Mouse (Mus musculus): Measurements from ENCODE around the gene Prkar2a.
"Not testable (repeated sequence)": the region's sequence is repeated elsewhere in the genome, so short reads cannot be mapped to it uniquely, and the experiment has no call there.

Gene Prkar2a

DNA sequence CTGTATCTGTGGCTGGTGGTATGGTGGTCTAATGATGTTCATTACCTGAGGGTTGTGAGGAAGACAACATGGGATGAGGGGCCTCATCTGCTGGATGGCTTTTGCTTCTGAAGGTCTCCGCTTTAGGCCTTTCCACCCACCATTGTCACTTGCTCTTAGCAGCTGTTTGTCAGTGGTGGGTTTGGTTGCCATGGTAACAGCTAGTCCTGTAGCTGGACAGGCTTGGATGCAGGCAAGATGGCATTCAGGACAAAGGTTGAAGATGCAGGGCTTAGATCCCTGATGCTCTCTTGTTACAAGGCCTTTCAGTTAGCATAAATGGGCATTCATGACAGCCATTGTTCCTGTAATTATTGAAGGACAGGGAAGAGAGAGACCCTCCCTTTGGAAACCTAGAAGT lies at the start of gene Prkar2a:
Prkar2a (plus strand) TSS at position 209 of the 400 bp plus-strand sequence.
- DNase-seq (ENCODE audit: low read depth, low spot score), result peak; percentile 36

DNA sequence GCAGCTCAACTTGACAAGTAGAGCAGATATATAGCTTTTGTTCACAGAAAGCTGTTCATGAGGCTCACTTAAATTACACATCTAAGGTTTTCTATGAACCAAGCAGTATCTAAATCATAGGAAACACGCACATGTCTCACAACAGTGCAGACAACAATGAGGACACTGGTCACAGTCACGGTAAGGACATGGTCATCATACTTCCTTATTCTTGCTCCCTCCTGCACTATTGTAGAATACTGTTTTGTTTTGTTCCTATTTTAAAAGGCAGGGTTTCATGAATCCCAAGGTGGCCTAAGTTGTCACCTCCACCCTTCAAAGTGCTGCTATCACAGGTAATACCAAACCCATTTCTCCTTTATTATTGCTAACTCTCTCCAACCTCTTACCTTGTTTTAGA lies 49.3 kb upstream of the Prkar2a start:
- no peak for DNase-seq (ENCODE audit: low read depth, low spot score)

DNA sequence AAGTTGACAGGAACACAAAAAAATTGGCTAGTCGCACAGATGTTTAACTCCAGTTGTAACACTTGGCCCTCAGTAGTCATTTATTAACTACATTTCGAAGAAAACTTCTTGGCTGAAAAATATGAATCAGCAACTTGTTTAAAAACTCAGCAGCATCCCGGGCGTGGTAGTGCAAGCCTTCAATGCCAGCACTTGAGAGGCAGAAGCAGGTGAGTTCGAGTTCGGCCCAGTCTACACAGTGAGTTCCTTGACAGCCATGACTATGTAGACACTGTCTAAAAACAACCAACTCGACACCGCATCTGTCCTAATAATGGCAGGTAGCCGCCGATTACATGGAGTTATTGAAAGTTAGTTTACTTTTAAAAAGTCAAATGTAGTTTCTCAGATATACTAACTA lies 40.9 kb upstream of the Prkar2a start:
- no peak for DNase-seq (ENCODE audit: low read depth, low spot score)

DNA sequence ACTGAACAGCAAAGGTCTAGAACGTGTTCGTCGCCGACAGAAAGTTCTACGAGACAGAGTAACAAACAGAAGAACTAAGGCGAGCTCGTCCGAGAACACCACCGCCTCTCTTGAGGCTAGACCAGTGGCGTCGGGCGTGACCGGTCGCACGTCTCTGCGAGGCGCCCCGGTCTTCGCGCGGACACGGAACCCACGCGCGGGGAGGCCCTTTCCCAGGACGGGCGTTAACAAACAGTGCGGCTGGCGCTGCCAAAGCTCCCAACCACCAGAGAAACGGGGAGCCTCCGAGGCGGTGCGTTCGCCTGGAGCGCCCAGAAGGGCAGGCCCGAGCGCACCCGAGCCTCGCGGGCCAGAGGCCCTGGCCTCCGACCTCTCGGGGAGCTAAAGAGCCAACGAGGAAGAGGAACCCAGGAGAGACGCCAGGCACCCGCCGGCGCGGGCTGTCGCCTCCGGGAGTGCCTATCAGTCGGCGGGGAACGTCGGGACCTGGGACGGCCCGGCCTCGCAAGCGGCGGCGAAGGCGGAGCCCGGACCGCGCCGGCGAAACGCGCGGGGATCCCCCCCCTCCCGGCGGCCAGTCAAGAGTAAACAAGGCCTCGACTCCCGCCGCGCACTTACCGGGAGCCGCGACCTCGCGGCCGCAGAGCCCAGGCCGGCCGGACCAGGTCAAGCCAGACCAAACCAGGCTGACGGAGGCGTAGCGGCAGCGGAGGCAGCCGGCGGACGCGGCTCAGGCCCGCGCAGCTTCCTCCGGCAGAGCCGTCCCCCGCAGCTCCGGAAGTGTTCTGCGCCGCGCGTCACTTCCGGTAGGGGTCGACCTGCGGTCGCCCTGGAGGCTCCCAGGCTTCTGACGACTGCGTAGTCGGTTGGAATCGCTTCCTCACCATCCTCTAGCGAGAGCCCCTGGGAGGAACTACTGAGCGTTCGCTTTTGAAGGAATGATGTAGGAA lies 40.2 kb upstream of the Prkar2a start, which contains the start of gene Arih2:
Arih2 (minus strand) TSS at position 776 of the 950 bp plus-strand sequence.
- DNase-seq (ENCODE audit: low read depth, low spot score), result peak; percentile 88

DNA sequence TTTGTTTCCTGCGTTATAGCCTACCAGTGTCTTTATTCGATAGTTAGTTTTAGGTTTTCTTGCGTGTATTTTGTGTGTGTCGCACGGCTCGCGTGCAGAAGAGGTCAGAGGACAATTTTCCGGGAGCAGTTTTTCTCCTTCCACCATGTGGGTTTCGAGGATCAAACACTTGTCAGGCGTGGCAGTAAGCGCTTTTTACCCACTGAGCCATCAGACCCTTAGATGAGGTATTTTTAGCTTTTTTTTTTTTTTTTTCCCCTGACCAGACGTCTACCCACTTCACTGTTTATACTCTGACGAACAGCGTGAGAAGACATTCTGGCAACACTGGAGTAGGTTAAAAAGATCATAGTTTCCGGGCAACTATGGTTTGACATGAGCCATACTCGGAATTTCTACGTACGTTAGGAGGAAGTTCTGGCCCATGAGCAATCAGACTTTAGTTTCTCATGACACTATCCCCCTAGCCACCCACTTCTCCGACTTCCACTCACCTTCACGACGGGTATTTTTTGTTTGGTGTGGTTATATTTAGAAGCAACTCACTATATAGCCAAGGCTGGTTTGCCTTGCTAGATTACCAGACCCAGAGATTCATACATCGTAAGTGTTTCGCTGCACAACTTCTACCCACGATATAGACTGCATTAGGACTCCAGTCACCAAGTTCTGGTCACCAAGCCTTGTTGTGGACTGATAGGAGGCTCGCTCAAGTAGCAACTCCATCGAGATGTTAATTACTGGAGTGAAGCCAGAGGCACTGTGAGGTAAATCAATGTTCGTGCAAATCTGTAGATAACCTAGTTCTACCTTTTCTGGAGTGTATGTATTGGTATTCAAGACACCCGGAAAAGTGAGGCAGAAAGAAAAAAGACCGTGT lies 39.3 kb upstream of the Prkar2a start:
- no peak for DNase-seq (ENCODE audit: low read depth, low spot score)

DNA sequence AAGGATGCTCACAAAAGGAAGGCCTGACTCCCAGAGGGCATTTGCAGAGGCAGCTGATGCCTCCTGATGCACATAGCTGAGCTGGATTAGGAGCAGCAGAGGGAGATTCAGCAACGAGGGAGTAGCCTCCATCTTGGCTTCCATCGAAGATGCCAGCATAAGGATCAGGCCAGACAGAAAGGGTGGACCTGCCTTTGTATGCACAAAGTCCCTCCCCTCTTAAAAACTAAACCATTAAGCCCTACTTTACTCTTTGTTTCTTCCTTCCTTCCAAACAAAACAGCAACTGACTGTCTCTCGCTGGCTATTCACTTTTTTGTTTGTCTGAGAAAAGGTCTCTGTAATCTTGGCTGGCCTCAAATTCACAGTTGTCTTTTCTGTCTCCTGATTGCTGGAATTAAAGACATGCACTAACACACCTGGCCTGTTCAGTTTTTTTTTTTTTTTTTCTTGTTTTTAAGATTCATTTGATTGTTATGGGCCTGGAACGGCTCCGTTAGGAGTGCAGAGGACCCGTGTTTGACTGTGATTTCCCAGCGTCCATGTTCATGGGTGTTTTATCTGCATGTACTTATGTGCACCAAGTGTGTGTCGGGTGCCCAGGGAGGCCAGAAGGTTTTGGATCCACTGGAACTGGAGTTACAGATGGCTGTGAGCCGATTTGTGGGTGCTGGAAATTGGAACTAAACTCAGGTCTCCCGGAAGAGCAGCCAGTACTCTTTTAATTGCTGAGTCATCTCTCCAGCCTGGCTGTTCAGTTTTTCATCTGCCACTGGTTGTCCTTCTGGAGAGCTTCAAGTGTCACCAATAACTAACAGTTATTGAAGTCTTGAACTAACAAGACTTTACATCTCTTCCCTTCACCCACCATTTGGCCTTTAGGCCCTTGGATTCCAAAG lies 34.3 kb upstream of the Prkar2a start:
- DNase-seq (ENCODE audit: low read depth, low spot score), result no peak

DNA sequence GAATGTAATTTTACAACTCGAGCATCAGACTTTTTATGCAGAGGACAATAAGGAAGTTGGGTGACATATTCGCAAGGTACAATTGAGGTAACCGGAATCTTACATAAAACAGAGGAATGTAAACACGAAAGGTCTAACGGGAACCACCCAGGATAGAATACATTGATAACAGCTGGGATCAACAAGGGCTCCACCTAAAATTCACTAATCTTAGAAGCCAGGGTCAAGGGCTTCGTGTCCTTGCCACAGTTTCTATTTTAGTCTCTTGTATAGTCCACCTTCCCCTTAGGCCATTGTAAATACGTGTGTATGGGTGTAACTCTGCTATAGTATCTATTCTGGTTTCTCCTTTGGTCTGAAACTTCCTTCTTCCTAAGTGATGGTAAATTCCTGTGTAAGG lies 33.2 kb upstream of the Prkar2a start:
- DNase-seq (ENCODE audit: low read depth, low spot score), result not testable (repeated sequence)

DNA sequence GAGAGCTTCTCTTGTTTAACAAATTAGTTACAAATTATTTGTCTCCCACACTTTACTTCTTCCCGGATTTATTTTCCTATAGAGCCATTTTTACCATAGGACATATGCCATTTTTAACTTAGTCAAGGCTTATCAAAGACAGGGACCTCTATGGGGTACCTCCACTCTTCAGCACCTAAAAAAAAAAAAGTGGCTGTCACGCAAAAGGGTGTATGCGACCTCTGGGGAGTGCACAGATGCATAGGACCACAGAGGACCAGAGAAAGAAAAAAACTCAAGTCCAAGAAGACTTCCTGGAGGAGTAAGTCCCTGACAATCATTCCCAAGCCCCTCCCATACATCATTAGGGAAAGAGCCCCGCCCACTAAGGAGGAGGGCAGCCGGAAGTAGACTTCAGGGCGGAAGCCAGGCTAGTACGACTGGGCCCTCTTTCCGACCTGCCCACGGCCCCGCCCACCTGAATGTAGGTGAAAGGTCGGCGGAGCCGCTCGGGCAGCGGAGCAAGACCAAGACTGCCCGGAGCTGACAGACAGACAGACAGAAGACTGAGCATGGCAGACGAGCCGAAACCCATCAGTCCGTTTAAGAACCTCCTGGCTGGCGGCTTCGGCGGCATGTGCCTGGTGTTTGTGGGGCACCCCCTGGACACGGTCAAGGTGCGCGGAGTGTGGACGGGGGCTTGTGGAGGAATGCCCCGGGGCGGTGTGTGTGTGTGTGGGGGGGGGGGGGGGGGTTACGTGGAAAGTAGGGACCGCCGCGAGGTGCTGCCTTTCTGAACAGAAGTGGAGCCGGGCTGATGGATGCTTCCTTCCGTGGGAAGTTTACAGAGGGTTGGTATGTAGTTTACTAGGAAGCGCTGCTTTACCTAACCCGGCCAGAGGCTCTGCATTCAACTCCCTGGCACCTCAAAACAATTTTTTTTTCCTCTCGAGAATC lies 27.2 kb upstream of the Prkar2a start, which contains the start of gene Slc25a20:
Slc25a20 (plus strand) TSS at position 412 of the 936 bp plus-strand sequence.
- DNase-seq (ENCODE audit: low read depth, low spot score), result peak; percentile 65

DNA sequence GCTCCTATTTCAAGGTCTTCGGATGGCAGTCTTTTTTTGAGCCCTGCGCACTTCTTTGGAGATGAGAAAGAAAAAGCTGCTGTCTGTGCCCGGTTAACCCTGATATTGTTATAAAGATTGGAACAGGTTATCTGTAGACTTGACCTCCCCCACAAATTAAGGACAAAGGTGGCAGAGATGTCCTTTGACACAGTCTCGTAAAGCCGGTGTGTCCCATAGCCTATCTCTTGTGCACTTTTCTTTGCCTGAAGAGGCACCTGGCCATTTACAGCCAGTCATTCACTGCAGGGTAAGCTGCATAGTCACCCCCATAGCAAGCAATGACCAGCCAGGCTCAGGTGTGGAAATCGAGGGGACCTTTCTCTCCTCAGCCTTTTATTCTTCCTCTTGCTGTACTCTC lies 26.5 kb upstream of the Prkar2a start:
- DNase-seq (ENCODE audit: low read depth, low spot score), result no peak

DNA sequence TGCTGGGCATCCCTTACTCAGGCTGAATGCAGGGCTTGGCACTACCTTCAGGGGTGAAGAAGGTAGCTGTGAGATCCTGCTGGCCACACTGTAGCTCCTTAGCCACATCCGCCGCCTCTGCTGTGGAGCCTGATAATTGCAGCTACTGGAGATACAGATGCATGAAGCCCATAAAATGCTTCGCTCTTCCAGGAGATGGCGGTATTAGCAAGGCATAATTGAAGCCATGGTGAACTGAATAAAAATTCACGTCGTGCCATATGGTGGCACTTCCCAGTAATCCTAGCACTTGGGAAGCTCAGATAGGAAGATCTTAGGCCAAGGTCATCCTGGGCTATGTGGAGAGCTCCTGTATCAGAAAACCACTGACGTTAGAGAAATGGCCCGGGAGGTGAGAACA lies 19.2 kb upstream of the Prkar2a start:
- no peak for DNase-seq (ENCODE audit: low read depth, low spot score)

DNA sequence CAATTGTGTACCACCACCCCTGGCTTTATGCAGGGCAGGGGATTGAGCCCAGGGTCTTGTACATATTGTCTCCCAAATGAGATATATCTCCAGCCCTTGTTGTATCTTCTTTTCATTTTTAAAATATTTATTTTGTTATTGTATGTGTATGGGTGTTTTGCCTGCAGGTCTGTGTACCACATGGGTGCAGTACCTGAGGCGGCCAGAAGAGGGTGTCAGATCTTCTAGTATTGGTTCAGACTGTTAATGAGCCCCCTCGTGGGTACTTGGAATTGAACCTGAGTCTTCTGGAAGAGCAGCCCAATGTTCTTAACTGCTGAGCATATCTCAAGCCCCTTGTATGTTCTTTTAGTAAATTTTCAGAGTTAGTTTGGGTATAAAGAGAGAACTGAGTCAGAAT lies 16.0 kb upstream of the Prkar2a start:
- no peak for DNase-seq (ENCODE audit: low read depth, low spot score)

DNA sequence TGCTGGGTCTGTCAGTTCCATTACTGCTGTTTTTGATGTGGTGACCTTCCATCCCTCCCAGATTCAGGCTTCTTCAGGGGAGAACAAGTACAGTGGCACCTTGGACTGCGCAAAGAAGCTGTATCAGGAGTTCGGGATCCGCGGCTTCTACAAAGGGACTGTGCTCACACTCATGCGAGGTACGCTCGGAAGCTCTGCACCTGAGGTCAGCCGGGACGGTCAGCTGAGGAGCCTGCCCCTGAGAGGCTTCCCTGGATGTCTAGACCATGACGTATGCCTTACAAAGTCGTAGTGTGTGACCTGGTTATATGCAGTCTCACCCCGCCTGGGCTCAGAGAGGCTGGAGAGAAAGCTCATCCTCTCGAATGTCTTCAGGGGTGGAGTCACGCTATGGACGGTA lies 9.1 kb upstream of the Prkar2a start:
- DNase-seq (ENCODE audit: low read depth, low spot score), result no peak

DNA sequence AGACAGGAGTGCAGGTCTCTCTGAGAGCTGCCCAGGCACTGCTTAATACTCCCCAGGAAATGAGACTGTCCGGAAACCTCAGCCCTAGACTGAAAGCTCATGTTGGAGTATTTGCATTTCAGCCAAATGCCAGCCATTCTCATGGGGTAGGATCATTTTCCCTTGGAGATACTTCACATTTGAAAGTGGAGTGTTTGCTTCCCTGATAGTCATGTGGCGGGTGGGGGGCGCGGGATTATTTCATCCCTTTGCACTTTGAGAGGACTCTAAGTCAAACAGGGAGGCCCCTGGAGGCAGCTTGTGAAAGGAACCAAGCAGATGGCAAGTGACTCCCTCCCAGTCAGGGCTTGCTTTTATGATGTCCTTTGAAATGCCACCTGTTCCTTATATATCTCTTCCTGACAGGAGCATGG lies 2.6 kb upstream of the Prkar2a start:
- DNase-seq (ENCODE audit: low read depth, low spot score), result no peak

DNA sequence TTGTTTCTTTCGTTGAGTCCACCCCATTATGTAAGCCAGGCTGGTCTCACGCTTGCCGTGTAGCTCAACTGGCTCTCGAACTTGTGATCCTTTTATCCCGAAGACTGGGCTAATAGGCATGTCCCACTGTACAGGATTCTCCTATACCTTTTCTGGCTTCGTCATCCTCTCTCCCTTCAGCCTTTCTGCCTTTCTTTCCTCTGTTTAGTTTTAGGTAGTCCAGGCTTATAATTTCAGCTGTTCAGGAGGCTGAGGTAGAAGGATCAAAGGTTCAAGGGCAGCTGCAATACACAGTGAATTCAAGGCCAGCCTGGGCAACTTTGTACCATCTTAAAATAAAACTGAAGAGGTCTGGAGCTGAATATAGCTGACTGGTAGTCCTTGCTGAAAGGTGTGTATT lies 1.9 kb upstream of the Prkar2a start:
- DNase-seq (ENCODE audit: low read depth, low spot score), result no peak

DNA sequence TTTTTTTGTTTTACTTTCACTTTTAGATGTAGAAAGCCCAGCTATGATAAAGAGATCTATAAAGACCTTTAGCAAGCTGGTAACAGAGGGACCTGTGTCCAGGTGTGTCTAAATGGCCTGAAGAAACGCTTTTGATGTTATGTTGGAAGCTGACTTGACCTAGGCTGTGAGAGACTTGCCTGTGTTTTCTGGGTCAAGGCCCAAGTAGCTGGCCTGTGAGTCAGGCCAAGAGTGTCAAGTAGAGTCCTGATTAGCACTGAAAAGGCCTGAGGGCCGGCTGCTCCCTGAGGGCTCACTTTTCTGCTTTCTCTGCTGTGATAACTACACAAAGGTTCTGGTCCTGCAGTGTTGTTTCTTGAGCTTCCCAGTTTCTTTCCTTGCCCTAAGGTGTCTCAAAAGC lies 1.4 kb upstream of the Prkar2a start:
- DNase-seq (ENCODE audit: low read depth, low spot score), result no peak

DNA sequence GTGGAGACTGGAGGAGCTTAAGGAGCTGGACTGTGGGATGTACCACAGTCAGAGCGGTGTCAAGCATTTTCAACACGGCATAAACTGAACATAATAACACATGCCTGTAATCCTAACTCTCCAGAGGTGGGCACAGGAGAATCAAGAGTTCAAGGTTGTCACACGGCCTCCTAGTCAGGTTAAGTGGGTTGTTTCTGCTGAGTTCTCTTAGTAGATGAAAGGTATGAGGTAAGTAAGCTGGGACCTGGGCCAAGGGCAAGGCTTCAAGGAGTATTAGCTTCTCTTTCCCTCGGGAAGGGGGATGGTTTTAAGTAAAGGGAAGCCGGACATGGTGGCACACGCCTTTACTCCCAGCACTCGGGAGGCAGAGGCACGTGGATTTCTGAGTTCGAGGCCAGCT lies 663 bp upstream of the Prkar2a start:
- DNase-seq (ENCODE audit: low read depth, low spot score), result no peak

DNA sequence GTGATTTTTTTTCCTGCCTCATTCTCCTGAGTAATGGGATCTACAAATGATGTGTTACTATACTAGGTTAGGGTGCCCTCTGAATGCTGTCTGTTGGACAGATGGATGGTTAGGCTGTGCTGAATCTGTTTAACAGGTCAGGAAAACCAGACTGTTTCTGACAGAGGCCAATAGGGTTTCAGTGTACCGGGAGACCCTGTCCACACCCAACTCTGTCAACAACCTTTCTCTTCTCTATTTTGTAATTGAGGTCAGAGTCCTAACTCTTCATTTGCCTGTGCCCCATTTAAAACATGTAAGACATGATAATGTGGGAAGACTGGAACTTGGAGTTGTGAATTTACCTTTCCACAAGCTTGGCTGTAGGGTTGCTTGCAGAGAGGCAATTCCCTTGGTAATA lies 879 bp downstream of the Prkar2a start:
- no peak for DNase-seq (ENCODE audit: low read depth, low spot score)

DNA sequence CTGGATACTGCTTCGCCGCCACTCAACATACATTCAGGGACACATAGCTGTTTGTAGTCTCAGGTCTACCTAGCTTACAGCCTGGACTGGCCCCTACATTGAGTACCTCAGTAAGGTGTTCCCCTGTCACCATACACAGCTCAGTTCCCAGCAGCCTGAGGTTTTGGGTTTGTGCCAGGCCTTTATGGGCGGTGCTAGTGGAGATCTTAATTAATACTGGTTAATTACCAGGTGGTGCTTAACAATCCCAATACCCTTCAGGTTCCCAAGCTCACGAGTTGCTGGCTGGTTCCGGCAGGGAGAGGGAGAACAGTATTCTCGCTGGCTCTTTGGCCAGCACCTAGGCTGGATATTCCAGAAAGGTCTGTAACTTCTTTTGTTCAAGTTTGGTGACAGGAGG lies 1.8 kb downstream of the Prkar2a start:
- DNase-seq (ENCODE audit: low read depth, low spot score), result no peak

DNA sequence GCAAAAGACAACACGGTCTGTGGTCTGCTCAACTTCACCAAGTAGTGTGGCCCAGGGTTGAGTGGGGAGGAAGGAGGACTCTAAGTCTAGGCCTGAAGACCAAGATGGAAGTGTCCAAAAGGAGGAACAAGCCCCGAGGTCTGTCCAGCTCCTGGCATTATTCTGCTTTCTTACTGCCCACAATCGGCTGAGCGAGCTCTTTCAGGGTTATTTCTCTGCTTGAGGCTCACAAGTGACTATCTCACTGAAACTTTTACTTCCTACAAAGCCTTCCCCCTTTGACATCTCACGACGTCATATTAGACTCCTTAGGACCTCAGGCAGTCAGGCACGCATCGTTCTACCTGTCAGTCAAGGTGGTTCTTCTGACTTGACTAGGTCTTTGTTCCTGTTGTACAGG lies 2.3 kb downstream of the Prkar2a start:
- no peak for DNase-seq (ENCODE audit: low read depth, low spot score)

DNA sequence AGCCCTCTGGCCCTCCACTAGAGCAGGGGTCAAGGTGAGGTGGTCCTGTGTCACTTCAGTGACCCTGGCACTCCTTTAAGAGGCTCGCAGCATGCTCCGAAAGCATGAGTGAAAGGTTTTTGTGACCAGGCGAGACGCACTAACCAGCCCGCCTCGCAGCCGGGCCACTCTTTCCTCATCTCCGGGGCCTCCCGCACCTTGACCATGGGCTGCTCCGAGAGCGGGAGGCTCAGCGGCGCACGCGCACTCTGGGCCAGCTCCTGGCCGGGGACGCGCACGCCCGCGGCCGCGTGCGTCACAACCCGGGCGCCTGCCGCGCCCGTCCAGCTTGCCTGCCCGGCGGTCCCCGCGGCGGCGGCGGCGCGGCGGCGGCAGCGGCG lies 2.7 kb downstream of the Prkar2a start:
- DNase-seq (ENCODE audit: low read depth, low spot score), result peak; percentile 73

Data from embryo, embryonic 11.5 days (tissue).